In the genomic region with DNA sequence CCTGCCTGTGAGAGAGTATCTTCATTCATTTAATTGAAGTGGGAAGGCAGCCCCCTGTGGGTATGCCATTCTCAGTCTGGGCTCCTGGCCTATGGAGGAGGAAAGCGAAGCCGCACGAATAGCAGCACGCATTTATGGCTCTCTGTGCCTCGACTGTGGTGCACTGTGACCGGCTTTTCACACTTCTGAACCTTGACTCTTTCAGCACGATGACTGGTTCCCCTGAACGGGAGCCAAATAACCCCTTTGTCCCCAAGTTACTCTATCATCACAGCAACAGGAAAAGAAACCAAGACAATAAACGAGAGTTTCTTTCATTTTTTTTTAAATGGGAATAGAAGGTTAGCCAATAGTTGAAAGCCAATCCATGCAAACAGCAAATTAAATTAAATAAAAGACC, we compare ENCODE assay signal across 22 mouse cellular contexts.
A peak's percentile ranks its signal among the peaks of the same experiment; 100 is the strongest.
DNase-seq lines count a peak whose midpoint lies in the region; ATAC-seq and TF ChIP-seq lines count a peak whose summit lies in the region.
"Had no signal": no experiment of that assay in that cellular context is flagged by ENCODE, and none has a peak within 500 bp of the region (broad histone marks: within the 10 kb centered on the region; RNA-seq: fewer than 3 reads in every experiment).

No protein-coding gene starts in this region.

- no peak overlapping the region for H3K4me2 ChIP-seq in kidney, embryonic 16.5 days (replicated peaks; ENCODE audit: low read depth, low read length)
- H3K4me2 ChIP-seq in midbrain, embryonic 11.5 days: no peak overlapping the region
- no peak overlapping the region for H3K4me2 ChIP-seq in midbrain, embryonic 14.5 days (ENCODE audit: low read length)
- H3K4me2 ChIP-seq: embryonic facial prominence, embryonic 12.5 days; embryonic facial prominence, embryonic 15.5 days; heart, embryonic 11.5 days; hindbrain, embryonic 12.5 days had no signal

- ATAC-seq in kidney, embryonic 16.5 days (ENCODE audit: low FRiP score, low TSS enrichment): no peak
- ATAC-seq in midbrain, embryonic 11.5 days (ENCODE audit: low FRiP score): no peak
- ATAC-seq in midbrain, embryonic 14.5 days (ENCODE audit: low FRiP score, low TSS enrichment): no peak
- ATAC-seq: CD4-positive, CD25-positive, alpha-beta regulatory T cell, adult 4 months; forebrain, embryonic 14.5 days; forebrain, postnatal 0 days had no signal

- H3K27ac ChIP-seq in kidney, adult 2 months (ENCODE audit: insufficient read depth, low read depth, low read length): no peak overlapping the region
- H3K27ac ChIP-seq in kidney, embryonic 16.5 days (ENCODE audit: low read length): no peak overlapping the region
- no peak overlapping the region for H3K27ac ChIP-seq in midbrain, embryonic 11.5 days (ENCODE audit: low read depth, low read length)
- no peak overlapping the region for H3K27ac ChIP-seq in midbrain, embryonic 14.5 days (replicated peaks; ENCODE audit: low read depth, low read length)
- H3K27ac ChIP-seq: embryonic facial prominence, embryonic 12.5 days; embryonic facial prominence, embryonic 15.5 days; gastrocnemius, adult 2 months; hindbrain, embryonic 12.5 days had no signal

- H3K9ac ChIP-seq in kidney, embryonic 16.5 days (replicated peaks; ENCODE audit: low read length): no peak overlapping the region
- no peak overlapping the region for H3K9ac ChIP-seq in midbrain, embryonic 11.5 days (ENCODE audit: low read length)
- no peak overlapping the region for H3K9ac ChIP-seq in midbrain, embryonic 14.5 days (replicated peaks; ENCODE audit: low read length)
- H3K9ac ChIP-seq: embryonic facial prominence, embryonic 12.5 days; embryonic facial prominence, embryonic 15.5 days; forebrain, postnatal 0 days; hindbrain, embryonic 12.5 days had no signal

- H3K4me1 ChIP-seq in kidney, adult 2 months (ENCODE audit: control insufficient read depth, insufficient read depth, low read length): peaks cover 4% of the 10 kb centered on the region; the same call in 1 of the 2 replicates
- H3K4me1 ChIP-seq in kidney, embryonic 16.5 days (ENCODE audit: insufficient read depth, low read length): 0 out of 2 replicates have a peak, but pooled peaks cover 2% of the 10 kb centered on the region
- no peaks in the 10 kb centered on the region for H3K4me1 ChIP-seq in midbrain, embryonic 11.5 days (ENCODE audit: control insufficient read depth, insufficient read depth, low read length)
- H3K4me1 ChIP-seq in midbrain, embryonic 14.5 days (ENCODE audit: control insufficient read depth, insufficient read depth, low read length): no peaks in the 10 kb centered on the region
- H3K4me1 ChIP-seq: embryonic facial prominence, embryonic 12.5 days; embryonic facial prominence, embryonic 15.5 days; hindbrain, embryonic 12.5 days had no signal

- no peaks in the 10 kb centered on the region for H3K36me3 ChIP-seq in kidney, adult 2 months (ENCODE audit: control insufficient read depth, insufficient read depth, low read length)
- H3K36me3 ChIP-seq in kidney, embryonic 16.5 days (ENCODE audit: insufficient read depth, low read length): no peaks in the 10 kb centered on the region
- H3K36me3 ChIP-seq in midbrain, embryonic 11.5 days (ENCODE audit: control insufficient read depth, insufficient read depth, low read length): no peaks in the 10 kb centered on the region
- H3K36me3 ChIP-seq in midbrain, embryonic 14.5 days (ENCODE audit: control insufficient read depth, insufficient read depth, low read length): no peaks in the 10 kb centered on the region
- H3K36me3 ChIP-seq: embryonic facial prominence, embryonic 12.5 days; embryonic facial prominence, embryonic 15.5 days; hindbrain, embryonic 12.5 days had no signal

- H3K4me3 ChIP-seq in kidney, adult 2 months (ENCODE audit: insufficient read depth, low read depth, low read length): no peak overlapping the region
- H3K4me3 ChIP-seq in kidney, embryonic 16.5 days (ENCODE audit: low read length): no peak overlapping the region
- no peak overlapping the region for H3K4me3 ChIP-seq in midbrain, embryonic 11.5 days (ENCODE audit: low read depth, low read length)
- H3K4me3 ChIP-seq in midbrain, embryonic 14.5 days (replicated peaks; ENCODE audit: low read depth, low read length): no peak overlapping the region
- H3K4me3 ChIP-seq: embryonic facial prominence, embryonic 12.5 days; embryonic facial prominence, embryonic 15.5 days; gastrocnemius, adult 2 months; hindbrain, embryonic 12.5 days had no signal

- no peak for TF ChIP-seq CTCF in kidney, adult 2 months (conservative IDR thresholded peaks at IDR 0.05; ENCODE audit: insufficient read depth, insufficient read length, low read depth, low read length)

- no peaks in the 10 kb centered on the region for H3K27me3 ChIP-seq in kidney, adult 2 months (replicated peaks; ENCODE audit: control insufficient read depth, insufficient read depth, low read length)
- H3K27me3 ChIP-seq in kidney, embryonic 16.5 days (ENCODE audit: insufficient read depth, low read length): no peaks in the 10 kb centered on the region
- H3K27me3 ChIP-seq in midbrain, embryonic 11.5 days (ENCODE audit: control insufficient read depth, insufficient read depth, low read length): no peaks in the 10 kb centered on the region
- no peaks in the 10 kb centered on the region for H3K27me3 ChIP-seq in midbrain, embryonic 14.5 days (ENCODE audit: control insufficient read depth, insufficient read depth, low read length)
- H3K27me3 ChIP-seq: embryonic facial prominence, embryonic 12.5 days; embryonic facial prominence, embryonic 15.5 days; hindbrain, embryonic 12.5 days had no signal

- TF ChIP-seq POLR2A in kidney, adult 2 months (IDR thresholded peaks at IDR 0.05; ENCODE audit: low read depth, low read length): no peak

- no peaks in the 10 kb centered on the region for H3K9me3 ChIP-seq in kidney, embryonic 16.5 days (ENCODE audit: low read length)
- no peaks in the 10 kb centered on the region for H3K9me3 ChIP-seq in midbrain, embryonic 11.5 days (ENCODE audit: control insufficient read depth, low read length)
- no peaks in the 10 kb centered on the region for H3K9me3 ChIP-seq in midbrain, embryonic 14.5 days (ENCODE audit: control insufficient read depth, low read length)
- H3K9me3 ChIP-seq: embryonic facial prominence, embryonic 12.5 days; embryonic facial prominence, embryonic 15.5 days; hindbrain, embryonic 12.5 days had no signal

- DNase-seq in kidney, adult 2 months: peak; percentile 71
- DNase-seq in midbrain, embryonic 11.5 days (ENCODE audit: low spot score, missing footprints): peak; percentile 12
- DNase-seq in midbrain, embryonic 14.5 days: no peak
- peak; percentile 21 for DNase-seq in kidney, postnatal 14 days
- no peak for DNase-seq in lung, postnatal 10 days
- DNase-seq: adrenal gland, adult 2 months; adrenal gland, postnatal 14 days; cerebellum, adult 11 months; cerebellum, adult 2 months; cerebellum, adult 9-11 months; cerebellum, postnatal 25 days; forebrain, postnatal 0 days; gastrocnemius, adult 2 months; gastrocnemius, postnatal 14 days; heart, adult 11 months had no signal

- WGBS in kidney, adult 2 months: 46% methylated on average over 9 of the region's 9 CpGs
- 54% methylated on average over 9 of the region's 9 CpGs for WGBS in kidney, embryonic 16.5 days
- 83% methylated on average over 9 of the region's 9 CpGs for WGBS in midbrain, embryonic 11.5 days
- WGBS in midbrain, embryonic 14.5 days: 74% methylated on average over 9 of the region's 9 CpGs

Comparison
In these comparisons a context has a peak if more than half of its experiments do, and no peak if none do; other contexts are left out.
1. DNase-seq: peak in kidney, adult 2 months (single experiment), midbrain, embryonic 11.5 days (single experiment) and kidney, postnatal 14 days (single experiment); none in midbrain, embryonic 14.5 days (single experiment) and lung, postnatal 10 days (single experiment).